Mouse (Mus musculus) neural tube, embryonic 12.5 days (tissue): ENCODE data around the gene Shoc2. TPM values are rescaled to one million over a fixed set of nuclear protein-coding genes. Genes with fewer than 3 reads are reported as not detected.
A peak's percentile ranks its signal among the peaks of the same experiment; 100 is the strongest.
"Not testable (repeated sequence)": the region's sequence is repeated elsewhere in the genome, so short reads cannot be mapped to it uniquely, and the experiment has no call there.

ENCODE experiments used
- ATAC-seq: fragments of 200-750 bp; cut with Nextera tagmentation; 2 replicates; pipeline ENCODE4 v1.8.0; 2017; ENCODE audit warnings: low read depth, mild to moderate bottlenecking, moderate TSS enrichment, moderate library complexity; ENCODE audit not compliant: low FRiP score
- H3K27ac ChIP-seq: fragments of 300-500 bp; sonication (generic); 2 replicates; pipeline ENCODE4 v1.5.1; 2016
- H3K27me3 ChIP-seq: fragments of 300-500 bp; sonication (generic); replicated peaks from 2 replicates; pipeline ENCODE4 v1.6.1; 2016; ENCODE audit warnings: mild to moderate bottlenecking
- H3K36me3 ChIP-seq: fragments of 300-500 bp; sonication (generic); 2 replicates; pipeline ENCODE4 v1.6.1; 2016; ENCODE audit warnings: mild to moderate bottlenecking
- H3K4me1 ChIP-seq: fragments of 300-500 bp; sonication (generic); 2 replicates; pipeline ENCODE4 v1.6.1; 2016
- H3K4me2 ChIP-seq: fragments of 300-500 bp; sonication (generic); replicated peaks from 2 replicates; pipeline ENCODE4 v1.6.1; 2016; ENCODE audit warnings: mild to moderate bottlenecking
- H3K4me3 ChIP-seq: fragments of 300-500 bp; sonication (generic); 2 replicates; pipeline ENCODE4 v1.5.1; 2016
- H3K9ac ChIP-seq: fragments of 300-500 bp; sonication (generic); 2 replicates; pipeline ENCODE4 v1.6.1; 2016; ENCODE audit warnings: mild to moderate bottlenecking
- H3K9me3 ChIP-seq: fragments of 300-500 bp; sonication (generic); 2 replicates; pipeline ENCODE4 v1.6.1; 2016; ENCODE audit warnings: mild to moderate bottlenecking
- WGBS: fragments of 180-500 bp; shearing (Covaris S2); methylation state at CpG from one replicate; pipeline ENCODE4 v1.1.7; 2016; 5-methylcytosine and 5-hydroxymethylcytosine counted together
- polyA plus RNA-seq: library from polyadenylated mRNA; unstranded; fragments of >200 nt; fragmentation: Nextera tagmentation; extraction: Ambion mirVana; gene quantifications from 2 replicates; pipeline ENCODE4 v1.2.1, GENCODE M21; 2016

Shoc2 gene
- polyA plus RNA-seq, 1 experiment from 2014 or later = 72.0 TPM

DNA sequence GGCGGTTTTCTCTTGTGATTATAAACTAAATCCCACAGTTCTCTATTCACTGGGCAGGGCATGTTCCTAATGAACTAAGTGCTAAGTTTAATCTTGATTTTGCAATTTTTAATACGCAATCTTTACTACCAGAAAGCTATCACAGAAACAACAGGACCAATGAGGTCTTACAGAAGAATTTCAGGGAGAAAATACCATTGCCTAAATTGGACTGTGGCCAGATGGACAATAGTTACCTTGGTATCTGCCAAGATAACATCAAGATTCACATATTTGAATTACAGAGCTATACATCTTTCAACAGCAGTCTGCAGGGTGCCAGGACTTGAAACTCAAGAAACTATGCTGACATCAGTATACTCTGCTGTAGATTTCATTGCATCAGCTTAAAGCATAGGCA lies 1.8 kb upstream of the Shoc2 start:
- peak overlapping the region; percentile 64; the same call in 1 of the 2 replicates for H3K4me2 ChIP-seq
- peaks cover 17% of the 10 kb centered on the region for H3K36me3 ChIP-seq
- peaks cover 11% of the 10 kb centered on the region; the same call in 1 of the 2 replicates for H3K4me1 ChIP-seq
- H3K9me3 ChIP-seq = no peaks in the 10 kb centered on the region
- no peak overlapping the region for H3K27ac ChIP-seq
- no peak overlapping the region for H3K4me3 ChIP-seq
- 0 out of 2 replicates have a peak overlapping the region, but pooled peaks have one; percentile 13 for H3K9ac ChIP-seq
- WGBS = 94% methylated on average over 2 of the region's 2 CpGs
- ATAC-seq = no peak
- H3K27me3 ChIP-seq = no peaks in the 10 kb centered on the region

DNA sequence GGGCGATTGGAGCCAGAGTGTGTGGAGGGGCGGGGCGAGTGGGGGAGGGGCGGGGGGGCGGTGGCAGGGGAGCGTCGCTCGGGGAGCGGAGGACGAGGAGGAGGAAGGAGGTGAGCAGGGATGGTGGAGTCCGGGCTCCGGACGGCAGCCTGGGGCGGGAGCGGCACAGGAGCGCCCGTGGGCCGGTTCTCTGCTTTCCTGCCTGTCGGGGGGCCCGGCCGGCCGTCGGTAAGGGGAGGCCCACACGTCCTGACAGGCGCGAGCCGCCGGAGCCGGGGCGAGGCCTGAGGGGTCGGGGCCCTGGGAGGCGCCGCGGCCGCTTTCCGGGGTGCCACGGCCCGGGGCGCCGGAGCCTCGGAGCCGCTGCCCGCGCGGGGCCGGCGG lies 672 bp downstream of the Shoc2 start:
- peaks cover 3% of the 10 kb centered on the region; the same call in 1 of the 2 replicates for H3K36me3 ChIP-seq

DNA sequence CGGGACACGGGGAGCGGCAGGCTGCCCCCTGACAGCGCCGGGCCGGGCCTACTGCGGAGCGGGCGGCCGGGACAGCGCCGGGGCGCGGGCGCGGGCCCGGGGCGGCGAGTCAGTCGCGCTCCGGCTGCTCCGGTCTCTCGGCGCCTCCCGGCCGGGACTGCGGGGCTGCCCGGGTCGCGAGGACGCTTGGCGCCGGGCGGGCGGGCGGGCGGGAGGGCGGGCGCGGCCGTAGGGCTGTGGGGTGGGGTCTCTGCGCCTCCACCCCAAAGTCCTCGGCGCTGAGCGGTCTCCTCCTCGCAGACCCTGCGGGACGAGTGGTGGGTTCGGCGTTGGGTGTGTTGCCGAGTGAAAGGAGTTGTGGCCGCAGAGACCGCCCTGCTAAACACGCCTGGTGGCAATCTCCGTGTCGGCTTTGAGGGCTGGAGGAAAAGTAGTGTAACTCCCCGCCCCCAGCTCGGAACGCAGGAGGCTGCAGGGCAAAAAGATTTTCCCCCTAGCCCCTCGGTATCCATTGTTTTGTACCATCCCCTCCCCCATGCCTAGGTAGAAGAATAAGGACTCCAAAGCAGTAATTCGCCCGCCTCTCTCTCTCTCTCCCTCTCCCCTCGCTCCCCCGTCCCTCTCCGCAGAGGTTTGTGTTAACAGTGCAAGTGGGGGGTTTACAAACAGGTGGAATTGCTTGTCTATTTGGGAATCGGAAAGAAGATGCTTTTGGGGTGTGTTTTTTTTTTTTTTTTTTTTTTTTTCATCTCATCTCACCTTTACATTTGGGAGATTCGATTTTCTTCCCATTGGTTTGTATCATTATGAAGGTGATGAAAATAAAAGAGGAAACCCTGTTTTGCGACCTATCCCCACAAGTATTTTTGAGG lies 1.3 kb downstream of the Shoc2 start:
- Histone ChIP-seq H3K4me2 (peak overlapping the region; percentile 64), H3K27me3 (no peaks in the 10 kb centered on the region), H3K4me3 (peak overlapping the region; percentile 97), H3K36me3 (peaks cover 3% of the 10 kb centered on the region; the same call in 1 of the 2 replicates), H3K9ac (peak overlapping the region; percentile 97), H3K4me1 (peaks cover 13% of the 10 kb centered on the region; the same call in 1 of the 2 replicates), H3K9me3 (no peaks in the 10 kb centered on the region), H3K27ac (peak overlapping the region; percentile 92)
- WGBS = under 1% methylated on average over 59 of the region's 69 CpGs
- ATAC-seq = peak; percentile 7

More for the DNA sequence above, 672 bp downstream of the Shoc2 start:
- Histone ChIP-seq H3K9me3 (no peaks in the 10 kb centered on the region), H3K4me3 (peak overlapping the region; percentile 97), H3K4me2 (peak overlapping the region; percentile 64), H3K27ac (peak overlapping the region; percentile 92), H3K4me1 (peaks cover 13% of the 10 kb centered on the region; the same call in 1 of the 2 replicates), H3K27me3 (no peaks in the 10 kb centered on the region), H3K9ac (peak overlapping the region; percentile 97)
- under 1% methylated on average over 26 of the region's 47 CpGs for WGBS
- no peak; the same call in none of the 2 replicates for ATAC-seq

DNA sequence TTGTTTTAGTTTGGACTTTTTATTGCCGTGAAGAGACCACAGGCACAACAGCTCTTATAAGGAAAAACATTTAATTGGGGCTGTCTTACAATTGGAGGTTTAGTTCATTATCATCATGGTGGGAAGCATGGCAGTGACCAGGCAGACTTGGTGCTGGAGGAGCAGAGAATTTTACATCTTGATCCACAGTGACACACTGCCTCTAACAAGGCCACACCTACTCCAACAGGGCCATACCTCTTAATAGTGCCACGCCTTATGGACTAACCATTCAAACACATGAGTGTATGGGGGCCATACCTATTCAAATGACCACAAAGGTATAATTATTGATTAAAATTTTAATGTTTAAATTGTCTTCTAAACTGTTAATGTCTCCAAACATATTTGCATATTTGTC lies 13.4 kb downstream of the Shoc2 start:
- no peak overlapping the region for H3K27ac ChIP-seq
- ATAC-seq = no peak
- H3K4me1 ChIP-seq = no peaks in the 10 kb centered on the region
- H3K36me3 ChIP-seq = no peaks in the 10 kb centered on the region
- H3K27me3 ChIP-seq = no peaks in the 10 kb centered on the region
- no peaks in the 10 kb centered on the region for H3K9me3 ChIP-seq
- H3K4me3 ChIP-seq = no peak overlapping the region
- WGBS = 98% methylated on average over 2 of the region's 2 CpGs
- H3K9ac ChIP-seq = no peak overlapping the region
- no peak overlapping the region for H3K4me2 ChIP-seq

DNA sequence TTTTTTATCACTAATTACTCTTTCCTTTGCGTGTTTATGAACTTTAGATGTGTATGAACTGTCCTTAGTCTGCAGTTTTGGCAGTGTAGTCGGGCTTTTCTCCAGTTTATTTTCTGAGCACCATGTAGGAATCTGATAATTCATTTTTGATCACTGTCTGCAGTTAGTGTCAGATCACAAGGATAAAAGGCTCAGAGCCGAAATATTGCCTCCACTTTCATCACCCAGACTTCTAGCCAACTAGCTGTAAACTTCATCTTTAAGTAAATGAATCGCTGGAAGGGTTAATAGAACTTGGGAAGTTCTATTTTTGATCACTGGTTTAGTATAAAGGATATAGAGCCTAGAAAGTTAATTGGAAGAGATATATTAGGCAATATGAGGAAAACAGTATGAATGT lies 18.4 kb downstream of the Shoc2 start:
- no peaks in the 10 kb centered on the region for H3K36me3 ChIP-seq
- no peaks in the 10 kb centered on the region for H3K4me1 ChIP-seq
- 95% methylated on average over 4 of the region's 4 CpGs for WGBS
- no peak overlapping the region for H3K9ac ChIP-seq
- H3K27me3 ChIP-seq = no peaks in the 10 kb centered on the region
- H3K27ac ChIP-seq = no peak overlapping the region
- H3K9me3 ChIP-seq = no peaks in the 10 kb centered on the region
- H3K4me3 ChIP-seq = no peak overlapping the region
- no peak for ATAC-seq
- H3K4me2 ChIP-seq = no peak overlapping the region

DNA sequence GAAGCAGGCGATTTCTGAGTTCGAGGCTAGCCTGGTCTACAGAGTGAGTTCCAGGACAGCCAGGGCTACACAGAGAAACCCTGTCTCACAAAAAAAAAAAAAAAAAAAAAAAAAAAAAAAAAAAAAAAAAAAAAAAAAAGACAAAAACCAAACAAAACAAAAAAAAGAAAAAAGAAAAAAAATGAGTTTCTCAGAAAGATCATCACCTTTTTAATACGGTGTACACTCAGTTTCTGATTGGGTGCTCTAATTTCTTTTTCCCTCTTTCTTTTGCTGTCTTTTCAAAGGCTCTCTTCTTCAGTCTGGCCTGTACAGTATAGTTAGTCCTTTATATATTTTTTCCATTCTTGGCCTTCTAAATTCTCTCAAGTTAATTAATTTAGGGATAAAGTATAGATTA lies 20.2 kb downstream of the Shoc2 start:
- not testable (repeated sequence) for H3K36me3 ChIP-seq, H3K27me3 ChIP-seq, H3K9me3 ChIP-seq, H3K4me2 ChIP-seq, H3K4me3 ChIP-seq, ATAC-seq, H3K4me1 ChIP-seq, H3K9ac ChIP-seq, H3K27ac ChIP-seq
- WGBS = 100% methylated on average over 3 of the region's 3 CpGs

DNA sequence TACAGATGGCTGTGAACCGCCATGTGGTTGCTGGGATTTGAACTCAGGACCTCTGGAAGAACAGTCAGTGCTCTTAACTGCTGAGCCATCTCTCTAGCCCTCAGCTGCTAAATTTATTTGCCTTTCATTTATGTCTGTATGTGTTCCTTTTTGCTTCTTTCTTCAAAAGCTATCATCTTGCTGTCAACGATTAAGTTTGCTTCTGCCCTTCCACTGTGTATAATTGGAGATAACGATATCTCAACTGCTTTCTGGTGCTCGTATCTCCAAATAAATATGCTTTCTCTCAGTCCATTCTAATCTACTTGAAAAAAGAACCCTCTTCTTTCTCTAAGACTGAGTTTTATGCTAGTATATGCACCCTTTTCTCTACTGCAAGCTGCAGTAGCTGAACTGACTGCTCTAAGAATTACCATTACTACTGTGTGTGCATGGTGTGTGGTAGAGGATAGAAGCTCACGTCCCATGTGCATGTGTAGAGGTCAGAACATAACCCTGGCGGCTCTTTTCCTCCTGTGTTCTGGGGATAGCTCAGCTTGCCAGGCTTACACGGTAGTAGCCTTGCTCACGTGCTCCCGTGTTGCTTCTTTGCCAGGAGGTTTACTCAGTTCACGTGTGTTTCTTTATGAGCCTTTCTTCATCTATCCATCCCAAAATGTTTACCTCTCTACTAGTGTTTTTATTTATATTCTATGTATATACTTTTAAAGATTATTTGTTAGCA lies 21.0 kb downstream of the Shoc2 start:
- no peaks in the 10 kb centered on the region for H3K27me3 ChIP-seq
- no peak overlapping the region for H3K27ac ChIP-seq
- 96% methylated on average over 10 of the region's 10 CpGs for WGBS
- no peaks in the 10 kb centered on the region for H3K9me3 ChIP-seq
- H3K4me1 ChIP-seq = no peaks in the 10 kb centered on the region
- ATAC-seq = no peak
- H3K9ac ChIP-seq = no peak overlapping the region
- H3K4me2 ChIP-seq = no peak overlapping the region
- no peak overlapping the region for H3K4me3 ChIP-seq
- no peaks in the 10 kb centered on the region for H3K36me3 ChIP-seq

DNA sequence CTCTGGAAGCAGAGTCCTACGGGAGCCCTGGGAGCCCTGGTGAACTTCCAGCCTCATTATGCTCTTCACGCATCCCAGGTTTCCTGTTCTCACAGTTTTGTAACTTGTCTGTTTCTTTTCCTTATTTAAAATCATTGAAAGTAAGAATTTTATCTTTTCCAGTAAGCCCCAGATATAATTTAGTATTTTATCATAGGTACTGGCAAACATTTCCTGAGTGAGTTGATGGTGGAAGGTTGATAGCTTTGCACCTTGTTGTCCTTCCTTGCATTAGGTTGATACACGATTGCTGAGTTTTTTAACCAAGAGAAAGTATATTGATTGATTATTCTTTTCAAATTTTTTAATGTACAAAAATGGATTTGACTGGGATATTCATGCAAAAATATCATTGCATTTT lies 25.1 kb downstream of the Shoc2 start:
- H3K36me3 ChIP-seq = no peaks in the 10 kb centered on the region
- no peaks in the 10 kb centered on the region for H3K27me3 ChIP-seq
- H3K4me1 ChIP-seq = no peaks in the 10 kb centered on the region
- 89% methylated on average over 3 of the region's 3 CpGs for WGBS
- ATAC-seq = no peak
- no peak overlapping the region for H3K27ac ChIP-seq
- H3K9ac ChIP-seq = no peak overlapping the region
- H3K9me3 ChIP-seq = no peaks in the 10 kb centered on the region
- no peak overlapping the region for H3K4me2 ChIP-seq
- H3K4me3 ChIP-seq = no peak overlapping the region

DNA sequence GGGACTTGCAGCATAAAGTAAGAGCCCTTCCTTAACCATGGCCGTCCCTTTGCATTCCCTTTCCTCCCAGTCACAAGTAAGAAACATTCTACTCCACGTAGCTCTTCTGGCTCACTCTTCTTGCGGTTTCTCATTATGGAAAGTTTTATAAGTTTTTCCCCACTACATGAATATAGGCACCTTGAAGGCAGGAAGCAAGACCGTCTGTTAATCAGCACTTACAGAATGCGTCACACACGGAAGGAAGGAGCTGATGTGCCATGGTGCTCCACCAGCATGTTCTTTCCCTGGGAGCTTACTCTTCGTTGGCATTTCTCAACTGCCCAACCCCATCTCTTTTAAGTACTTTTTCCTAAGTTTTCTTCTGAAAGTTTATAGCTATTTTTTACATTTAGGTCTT lies 27.8 kb downstream of the Shoc2 start:
- Histone ChIP-seq H3K9ac (no peak overlapping the region), H3K9me3 (no peaks in the 10 kb centered on the region; the same call in 1 of the 2 replicates), H3K36me3 (0 out of 2 replicates have a peak, but pooled peaks cover 4% of the 10 kb centered on the region), H3K27ac (no peak overlapping the region), H3K4me2 (no peak overlapping the region), H3K4me1 (peaks cover 3% of the 10 kb centered on the region; the same call in 1 of the 2 replicates), H3K27me3 (no peaks in the 10 kb centered on the region), H3K4me3 (no peak overlapping the region)
- no peak for ATAC-seq
- WGBS = 86% methylated on average over 7 of the region's 7 CpGs

DNA sequence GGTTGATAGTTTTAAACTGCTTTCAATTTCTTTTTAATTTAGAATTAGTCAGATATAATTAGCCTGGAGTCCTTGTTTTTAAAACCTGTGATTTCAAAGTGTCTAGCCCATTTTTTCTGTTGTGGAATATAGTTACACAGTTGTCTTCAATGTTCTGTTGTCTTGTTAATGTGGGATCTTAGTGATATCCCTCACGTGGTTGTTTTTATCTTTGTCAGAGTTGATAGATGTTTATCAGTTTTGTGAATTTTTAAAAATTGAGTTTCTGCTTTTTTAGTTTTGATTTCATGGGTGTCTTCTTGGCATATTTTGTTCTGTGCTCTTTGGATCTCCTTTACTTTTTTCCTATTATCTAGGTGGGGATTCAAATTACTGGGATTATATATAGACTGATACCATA lies 29.6 kb downstream of the Shoc2 start:
- peaks cover 3% of the 10 kb centered on the region; the same call in 1 of the 2 replicates for H3K4me1 ChIP-seq
- H3K9ac ChIP-seq = no peak overlapping the region
- no peak for ATAC-seq
- H3K27me3 ChIP-seq = no peaks in the 10 kb centered on the region
- 0 out of 2 replicates have a peak, but pooled peaks cover 4% of the 10 kb centered on the region for H3K36me3 ChIP-seq
- H3K27ac ChIP-seq = no peak overlapping the region
- no peaks in the 10 kb centered on the region; the same call in 1 of the 2 replicates for H3K9me3 ChIP-seq
- 90% methylated on average over 1 of the region's 1 CpGs for WGBS
- no peak overlapping the region for H3K4me2 ChIP-seq
- no peak overlapping the region for H3K4me3 ChIP-seq

DNA sequence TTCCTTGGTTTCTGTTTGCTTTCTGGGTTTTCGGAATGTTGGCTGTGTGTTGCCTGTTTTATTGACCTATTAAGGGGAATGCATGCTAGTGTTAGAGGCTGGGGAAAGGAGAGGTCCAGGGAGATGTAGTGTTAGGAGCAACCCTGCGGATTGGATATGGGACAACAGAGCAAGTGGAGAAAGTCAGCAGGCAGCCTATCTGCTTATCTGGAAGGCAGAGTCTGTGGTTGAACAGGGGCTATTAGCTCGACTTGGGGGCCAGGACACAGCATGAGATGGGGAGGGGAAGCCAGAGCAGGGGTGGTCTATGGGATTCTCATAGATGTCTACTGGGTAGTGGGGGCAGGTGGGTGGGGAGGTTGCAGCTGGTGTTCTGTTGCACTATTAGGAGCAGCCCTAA lies 37.9 kb downstream of the Shoc2 start:
- no peak overlapping the region for H3K4me2 ChIP-seq
- no peak overlapping the region for H3K4me3 ChIP-seq
- no peaks in the 10 kb centered on the region for H3K36me3 ChIP-seq
- H3K9me3 ChIP-seq = no peaks in the 10 kb centered on the region; the same call in 1 of the 2 replicates
- 42% methylated on average over 3 of the region's 3 CpGs for WGBS
- no peak for ATAC-seq
- no peaks in the 10 kb centered on the region for H3K4me1 ChIP-seq
- H3K27me3 ChIP-seq = no peaks in the 10 kb centered on the region
- no peak overlapping the region for H3K9ac ChIP-seq
- no peak overlapping the region for H3K27ac ChIP-seq

DNA sequence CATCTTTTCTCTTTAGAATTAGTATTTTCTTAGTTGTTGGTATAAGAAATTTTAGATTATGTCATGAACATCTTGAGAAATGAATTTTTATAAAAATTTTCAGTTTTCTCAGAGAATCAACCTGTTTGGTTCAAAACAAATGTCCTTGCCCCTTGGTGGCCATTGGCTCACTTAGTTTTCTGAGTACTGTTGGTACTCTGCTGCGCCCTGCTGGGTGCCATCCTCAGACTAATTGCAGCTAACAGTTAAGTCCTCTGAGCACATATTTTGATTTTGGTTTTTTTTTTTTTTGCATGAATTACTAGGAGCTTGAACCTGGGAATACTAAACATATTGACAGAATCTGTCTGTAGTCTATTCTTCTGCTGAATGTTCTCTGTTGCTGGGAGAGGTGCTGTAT lies 39.2 kb downstream of the Shoc2 start:
- ATAC-seq = no peak
- Histone ChIP-seq H3K27me3 (no peaks in the 10 kb centered on the region), H3K4me3 (no peak overlapping the region), H3K4me2 (no peak overlapping the region), H3K9me3 (no peaks in the 10 kb centered on the region), H3K4me1 (no peaks in the 10 kb centered on the region), H3K9ac (no peak overlapping the region), H3K36me3 (peaks cover 9% of the 10 kb centered on the region), H3K27ac (no peak overlapping the region)
- WGBS = 85% methylated on average over 1 of the region's 1 CpGs
